19 mouse cellular contexts compared by ENCODE assay signal in the genomic region with DNA sequence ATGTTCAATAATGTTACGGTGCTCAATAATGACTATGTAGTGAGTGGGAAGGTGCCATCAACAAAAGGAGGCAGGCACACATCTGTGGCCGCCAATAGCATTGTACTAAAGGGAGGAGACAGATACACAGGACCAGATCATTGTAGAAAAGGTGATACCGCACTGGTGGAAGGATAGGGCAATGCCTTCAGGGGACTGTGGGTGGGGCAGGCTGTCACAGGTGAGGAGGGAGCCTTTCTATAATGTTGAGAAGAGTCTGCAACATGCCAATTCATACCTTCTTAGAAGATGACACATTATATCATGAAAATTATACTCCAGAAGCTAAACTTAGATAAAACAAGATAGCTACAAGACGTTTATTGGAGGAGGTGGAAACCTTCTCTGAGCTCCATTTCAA.
DNase-seq lines count a peak whose midpoint lies in the region; ATAC-seq and TF ChIP-seq lines count a peak whose summit lies in the region.
"Had no signal": no experiment of that assay in that cellular context is flagged by ENCODE, and none has a peak within 500 bp of the region (broad histone marks: within the 10 kb centered on the region; RNA-seq: fewer than 3 reads in every experiment).

No protein-coding gene starts in this region.

- no peak overlapping the region for H3K4me3 ChIP-seq in midbrain, embryonic 11.5 days (ENCODE audit: low read depth, low read length)
- H3K4me3 ChIP-seq in midbrain, postnatal 0 days (ENCODE audit: low read depth, low read length), result no peak overlapping the region

- H3K36me3 ChIP-seq in midbrain, embryonic 11.5 days (ENCODE audit: control insufficient read depth, insufficient read depth, low read length), result no peaks in the 10 kb centered on the region
- no peaks in the 10 kb centered on the region; the same call in 1 of the 2 replicates for H3K36me3 ChIP-seq in midbrain, postnatal 0 days (ENCODE audit: insufficient read depth, low read length)

- no peak overlapping the region for H3K27ac ChIP-seq in midbrain, embryonic 11.5 days (ENCODE audit: low read depth, low read length)
- no peak overlapping the region for H3K27ac ChIP-seq in midbrain, postnatal 0 days (ENCODE audit: low read depth, low read length)

- H3K27me3 ChIP-seq in midbrain, embryonic 11.5 days (ENCODE audit: control insufficient read depth, insufficient read depth, low read length), result no peaks in the 10 kb centered on the region
- no peaks in the 10 kb centered on the region for H3K27me3 ChIP-seq in midbrain, postnatal 0 days (ENCODE audit: insufficient read depth, low read length)
- H3K27me3 ChIP-seq: CH12.LX, Patski had no signal

- 97% methylated on average over 4 of the region's 4 CpGs for WGBS in midbrain, embryonic 11.5 days
- 96% methylated on average over 4 of the region's 4 CpGs for WGBS in midbrain, postnatal 0 days

- H3K9me3 ChIP-seq in midbrain, embryonic 11.5 days (ENCODE audit: control insufficient read depth, low read length), result no peaks in the 10 kb centered on the region
- no peaks in the 10 kb centered on the region for H3K9me3 ChIP-seq in midbrain, postnatal 0 days (ENCODE audit: low read length)
- H3K9me3 ChIP-seq: G1E had no signal

- no peak overlapping the region for H3K4me2 ChIP-seq in midbrain, embryonic 11.5 days
- no peak overlapping the region for H3K4me2 ChIP-seq in midbrain, postnatal 0 days (ENCODE audit: low read depth, low read length, poor library complexity, severe bottlenecking)

- TF ChIP-seq CTCF in midbrain, postnatal 0 days (IDR thresholded peaks at IDR 0.05), result no peak

- intact Hi-C loops in heart, postnatal 25 days (cut with DNase I), result no loop called here

- ATAC-seq in midbrain, embryonic 11.5 days (ENCODE audit: low FRiP score), result no peak
- ATAC-seq in midbrain, postnatal 0 days (ENCODE audit: low FRiP score), result no peak
- ATAC-seq: activated CD4-positive, CD25-positive, alpha-beta regulatory T cell, adult 4 months; CD4-positive, CD25-positive, alpha-beta regulatory T cell, adult 4 months; Patski had no signal

- no peaks in the 10 kb centered on the region for H3K4me1 ChIP-seq in midbrain, embryonic 11.5 days (ENCODE audit: control insufficient read depth, insufficient read depth, low read length)
- no peaks in the 10 kb centered on the region for H3K4me1 ChIP-seq in midbrain, postnatal 0 days (ENCODE audit: insufficient read depth, low read length)

- H3K9ac ChIP-seq in midbrain, embryonic 11.5 days (ENCODE audit: low read length), result no peak overlapping the region
- no peak overlapping the region for H3K9ac ChIP-seq in midbrain, postnatal 0 days (replicated peaks; ENCODE audit: low read length, poor library complexity, severe bottlenecking)

- peak; percentile 83 for DNase-seq in heart, adult 11 months
- DNase-seq in heart, postnatal 25 days (ENCODE audit: low spot score), result no peak
- DNase-seq in midbrain, embryonic 11.5 days (ENCODE audit: low spot score, missing footprints), result peak; percentile 77
- DNase-seq in midbrain, postnatal 0 days (ENCODE audit: low spot score), result no peak
- DNase-seq: adrenal gland, adult 2 months; adrenal gland, adult 8-10 months; adrenal gland, postnatal 10 days; adrenal gland, postnatal 14 days; adrenal gland, postnatal 25 days; adrenal gland, postnatal 36 days; B cell, adult 2 months; cerebellum, adult 11 months; cerebellum, adult 11-12 months; cerebellum, adult 18-20 months had no signal

Comparison
In these comparisons a context has a peak if more than half of its experiments do, and no peak if none do; other contexts are left out.
1. DNase-seq: peak in heart, adult 11 months (single experiment) and midbrain, embryonic 11.5 days (single experiment); none in heart, postnatal 25 days (single experiment) and midbrain, postnatal 0 days (single experiment).